Mouse (Mus musculus): Measurements from ENCODE around the gene Zkscan16.

Gene Zkscan16

DNA sequence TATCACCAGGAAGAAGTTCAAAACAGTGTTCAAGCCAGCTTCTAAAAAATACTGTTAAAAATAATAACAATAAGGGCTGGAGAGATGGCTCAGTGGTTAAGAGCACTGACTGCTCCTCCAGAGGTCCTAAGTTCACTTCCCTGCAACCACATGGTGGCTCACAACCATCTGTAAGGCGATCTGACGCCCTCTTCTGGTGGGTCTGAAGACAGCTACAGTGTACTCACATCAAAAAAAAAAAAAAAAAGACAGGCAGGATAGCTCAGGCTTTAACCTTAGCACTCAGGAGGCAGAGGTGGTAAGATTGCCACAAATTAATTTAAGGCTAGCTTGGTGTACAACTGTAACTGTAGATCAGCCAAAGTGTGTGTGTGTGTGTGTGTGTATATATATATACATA lies 57.2 kb downstream of the Zkscan16 start:
- DNase-seq (ENCODE audit: low spot score) = peak; percentile 49

DNA sequence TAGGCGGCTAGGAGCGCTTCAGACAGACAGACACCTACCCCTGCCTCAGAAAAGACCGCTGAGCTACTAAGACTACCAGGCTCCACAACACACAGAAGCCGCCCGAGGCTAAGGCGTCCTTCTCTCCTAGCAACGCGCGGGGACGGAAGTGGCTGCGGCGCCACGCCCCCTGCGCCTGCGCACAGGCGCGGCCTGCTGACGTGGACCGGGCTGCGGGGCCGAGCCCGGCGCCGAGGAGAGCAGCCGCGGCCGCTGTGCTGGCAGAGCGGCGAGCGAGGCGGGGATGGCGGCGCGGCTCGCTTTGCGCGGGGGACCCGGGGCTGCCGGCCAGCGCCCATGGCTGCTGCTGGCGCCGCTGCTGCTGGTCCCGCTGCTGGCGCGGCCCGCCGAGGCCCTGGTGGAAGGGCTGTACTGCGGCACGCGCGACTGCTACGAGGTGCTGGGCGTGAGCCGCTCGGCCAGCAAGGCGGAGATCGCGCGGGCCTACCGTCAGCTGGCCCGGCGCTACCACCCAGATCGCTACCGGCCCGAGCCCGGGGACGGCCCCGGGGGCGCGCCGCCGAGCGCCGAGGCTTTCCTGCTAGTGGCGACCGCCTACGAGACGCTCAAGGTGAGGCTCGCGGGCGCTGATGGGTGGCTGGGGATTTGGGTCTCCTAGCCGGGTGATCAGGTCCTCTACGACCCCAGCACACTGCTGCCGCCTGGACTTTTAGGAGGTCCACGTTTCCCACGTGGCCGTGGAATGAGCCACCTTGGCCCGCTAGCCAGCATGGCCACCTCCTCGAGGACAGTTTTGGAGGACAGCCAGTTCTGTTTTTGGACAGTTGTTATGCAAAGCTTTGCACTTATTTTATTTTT lies 59.7 kb downstream of the Zkscan16 start, which contains the start of gene Gm20503:
Gm20503 (plus strand) TSS at position 263 of the 858 bp plus-strand sequence.
- DNase-seq (ENCODE audit: low spot score) = peak; percentile 93

DNA sequence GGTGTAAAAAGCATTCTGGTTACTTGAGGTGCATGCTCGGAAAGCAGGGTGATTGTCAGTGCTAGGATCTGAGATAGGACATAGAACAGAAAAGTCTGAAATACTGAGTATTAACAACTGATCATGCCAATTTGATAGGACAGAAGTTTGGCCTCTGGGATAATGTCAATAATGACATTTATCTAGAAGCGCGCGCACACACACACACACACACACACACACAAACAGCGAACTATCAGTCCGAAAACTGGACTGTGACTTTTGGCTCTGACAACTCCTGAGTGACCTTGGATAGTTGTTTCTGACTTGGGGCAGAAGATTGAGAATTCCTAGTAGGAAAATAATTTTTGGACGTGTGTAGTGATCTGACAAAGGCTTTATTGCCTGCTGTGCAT lies 60.4 kb downstream of the Zkscan16 start:
- no peak for DNase-seq (ENCODE audit: low spot score)

DNA sequence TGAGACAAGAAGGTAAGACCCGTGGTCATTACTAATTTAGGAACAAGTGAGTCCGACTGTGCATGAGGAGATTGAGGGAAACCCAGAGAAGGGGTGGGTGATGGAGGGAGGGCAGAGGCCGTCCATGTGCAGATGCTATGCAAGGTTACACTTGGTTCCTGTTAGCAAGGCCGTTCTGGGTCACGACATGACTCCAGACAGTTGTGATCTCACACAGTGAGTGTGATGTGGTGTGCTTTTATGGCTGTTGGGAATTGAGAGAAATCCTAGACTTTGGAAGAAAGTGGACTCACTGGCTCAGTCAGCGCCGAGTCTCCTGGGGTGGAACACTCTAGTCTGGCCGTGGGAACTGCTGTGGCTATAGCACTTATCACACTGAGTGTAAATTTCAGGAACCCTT lies 62.8 kb downstream of the Zkscan16 start:
- no peak for DNase-seq (ENCODE audit: low spot score)

DNA sequence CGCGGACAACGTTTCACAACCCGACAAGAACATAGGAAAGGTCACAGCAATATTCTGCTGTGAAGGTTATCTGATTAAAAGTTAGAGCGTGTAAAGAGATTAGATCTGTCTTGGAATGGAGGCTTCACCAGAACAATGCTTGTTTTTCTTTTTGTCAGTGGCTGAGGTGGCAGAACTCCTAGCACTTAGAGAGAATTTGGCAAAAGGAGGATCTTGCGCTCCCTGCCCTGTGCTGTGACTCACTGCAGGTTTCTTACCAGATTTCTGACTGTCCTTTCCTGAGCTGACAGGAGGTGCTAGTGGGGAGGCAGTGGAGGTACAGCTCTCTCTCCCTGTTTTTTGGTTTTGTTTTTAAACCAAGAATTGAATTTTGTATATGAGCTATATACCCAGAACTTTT lies 63.6 kb downstream of the Zkscan16 start:
- DNase-seq (ENCODE audit: low spot score) = no peak
